Mouse (Mus musculus) neural tube, embryonic 14.5 days (tissue): ENCODE results near the gene Ppp1r12a. TPM values are rescaled to one million over a fixed set of nuclear protein-coding genes. Genes with fewer than 3 reads are reported as not detected.
"Not testable (repeated sequence)": the region's sequence is repeated elsewhere in the genome, so short reads cannot be mapped to it uniquely, and the experiment has no call there.

Experiments
- ATAC-seq: fragments of 200-750 bp; cut with Nextera tagmentation; 2 replicates; pipeline ENCODE4 v1.8.0; 2017; ENCODE audit warnings: low read depth, mild to moderate bottlenecking, moderate TSS enrichment, moderate library complexity
- H3K27ac ChIP-seq: fragments of 300-500 bp; sonication (generic); 2 replicates; pipeline ENCODE4 v1.5.1; 2014; ENCODE audit warnings: low read depth, mild to moderate bottlenecking, control low read depth, low read length, moderate library complexity, mixed read lengths
- H3K27me3 ChIP-seq: fragments of 300-500 bp; sonication (generic); 2 replicates; pipeline ENCODE4 v1.6.1; 2014; ENCODE audit warnings: low read length; ENCODE audit not compliant: control insufficient read depth, insufficient read depth
- H3K36me3 ChIP-seq: fragments of 300-500 bp; sonication (generic); 2 replicates; pipeline ENCODE4 v1.6.1; 2014; ENCODE audit warnings: low read length, mixed read lengths; ENCODE audit not compliant: control insufficient read depth, insufficient read depth
- H3K4me1 ChIP-seq: fragments of 300-500 bp; sonication (generic); 2 replicates; pipeline ENCODE4 v1.6.1; 2014; ENCODE audit warnings: low read length; ENCODE audit not compliant: control insufficient read depth, insufficient read depth
- H3K4me2 ChIP-seq: fragments of 300-500 bp; sonication (generic); 2 replicates; pipeline ENCODE4 v1.6.1; 2014; ENCODE audit warnings: mild to moderate bottlenecking, low read depth, low read length, control low read depth
- H3K4me3 ChIP-seq: fragments of 300-500 bp; sonication (generic); 2 replicates; pipeline ENCODE4 v1.5.1; 2014; ENCODE audit warnings: low read depth, low read length, control low read depth, mixed read lengths
- H3K9ac ChIP-seq: fragments of 300-500 bp; sonication (generic); replicated peaks from 2 replicates; pipeline ENCODE4 v1.6.1; 2014; ENCODE audit warnings: low read depth, mild to moderate bottlenecking, control low read depth, low read length, mixed read lengths
- H3K9me3 ChIP-seq: fragments of 300-500 bp; sonication (generic); 2 replicates; pipeline ENCODE4 v1.6.1; 2016; ENCODE audit warnings: low read length; ENCODE audit not compliant: control insufficient read depth
- WGBS: fragments of 180-500 bp; shearing (Covaris S2); extraction: QIAGEN DNeasy Blood & Tissue Kit; methylation state at CpG from one replicate; pipeline ENCODE4 v1.1.7; 2014; 5-methylcytosine and 5-hydroxymethylcytosine counted together
- polyA plus RNA-seq: library from polyadenylated mRNA; unstranded; fragments of >200 nt; fragmentation: Nextera tagmentation; extraction: Ambion mirVana; gene quantifications from 2 replicates; pipeline ENCODE4 v1.2.1, GENCODE M21; 2014

Ppp1r12a gene
- polyA plus RNA-seq, 1 experiment from 2014 or later = 81.7 TPM

- no peak overlapping the region for H3K4me2 ChIP-seq
- peaks cover 26% of the 10 kb centered on the region for H3K36me3 ChIP-seq
- WGBS = 93% methylated on average over 10 of the region's 10 CpGs
Observed at GRCm38 (mm10) chr10:108260931-108261330, 98.9 kb downstream of the Ppp1r12a start.

GRCm38 (mm10) chr10:108264641-108265040 is 102.6 kb downstream of the Ppp1r12a start:
- Histone ChIP-seq H3K9ac (no peak overlapping the region), H3K36me3 (peaks cover 30% of the 10 kb centered on the region), H3K9me3 (no peaks in the 10 kb centered on the region), H3K4me2 (no peak overlapping the region), H3K4me1 (no peaks in the 10 kb centered on the region), H3K27me3 (no peaks in the 10 kb centered on the region), H3K4me3 (no peak overlapping the region), H3K27ac (no peak overlapping the region)
- ATAC-seq = no peak
- 97% methylated on average over 27 of the region's 27 CpGs for whole genome bisulfite sequencing

More at GRCm38 (mm10) chr10:108260931-108261330, 98.9 kb downstream of the Ppp1r12a start:
- Histone ChIP-seq H3K27ac (no peak overlapping the region), H3K27me3 (no peaks in the 10 kb centered on the region), H3K4me1 (no peaks in the 10 kb centered on the region), H3K4me3 (no peak overlapping the region), H3K9me3 (no peaks in the 10 kb centered on the region), H3K9ac (no peak overlapping the region)
- ATAC-seq = no peak

GRCm38 (mm10) chr10:108271201-108271600 is 109.2 kb downstream of the Ppp1r12a start:
- 88% methylated on average over 7 of the region's 7 CpGs for WGBS
- Histone ChIP-seq H3K4me3 (no peak overlapping the region), H3K36me3 (peaks cover 27% of the 10 kb centered on the region), H3K27me3 (no peaks in the 10 kb centered on the region), H3K4me1 (no peaks in the 10 kb centered on the region), H3K9me3 (no peaks in the 10 kb centered on the region), H3K9ac (no peak overlapping the region), H3K4me2 (no peak overlapping the region), H3K27ac (no peak overlapping the region)
- ATAC-seq = no peak

- H3K4me1 ChIP-seq = no peaks in the 10 kb centered on the region
- H3K27ac ChIP-seq = no peak overlapping the region
- peaks cover 26% of the 10 kb centered on the region; the same call in 1 of the 2 replicates for H3K36me3 ChIP-seq
- no peak for ATAC-seq
- H3K4me2 ChIP-seq = no peak overlapping the region
- no peaks in the 10 kb centered on the region for H3K9me3 ChIP-seq
- 79% methylated on average over 6 of the region's 6 CpGs for WGBS
- H3K9ac ChIP-seq = no peak overlapping the region
- H3K27me3 ChIP-seq = no peaks in the 10 kb centered on the region
- H3K4me3 ChIP-seq = no peak overlapping the region
Observed at GRCm38 (mm10) chr10:108276678-108277077, 114.7 kb downstream of the Ppp1r12a start.

GRCm38 (mm10) chr10:108277198-108277597 is 115.2 kb downstream of the Ppp1r12a start:
- no peak overlapping the region for H3K4me2 ChIP-seq
- ATAC-seq = no peak
- WGBS = 91% methylated on average over 7 of the region's 7 CpGs
- peaks cover 23% of the 10 kb centered on the region; the same call in 1 of the 2 replicates for H3K36me3 ChIP-seq
- no peak overlapping the region for H3K4me3 ChIP-seq
- H3K27me3 ChIP-seq = no peaks in the 10 kb centered on the region
- H3K27ac ChIP-seq = no peak overlapping the region
- H3K9me3 ChIP-seq = no peaks in the 10 kb centered on the region
- no peak overlapping the region for H3K9ac ChIP-seq
- no peaks in the 10 kb centered on the region for H3K4me1 ChIP-seq

- not testable (repeated sequence) for H3K4me3 ChIP-seq, H3K4me2 ChIP-seq, H3K27ac ChIP-seq, H3K9ac ChIP-seq, ATAC-seq, H3K4me1 ChIP-seq, H3K27me3 ChIP-seq, H3K9me3 ChIP-seq
- 100% methylated on average over 4 of the region's 5 CpGs for WGBS
- H3K36me3 ChIP-seq = peaks cover 18% of the 10 kb centered on the region; the same call in 1 of the 2 replicates
Observed at GRCm38 (mm10) chr10:108281099-108281498, 119.1 kb downstream of the Ppp1r12a start.

GRCm38 (mm10) chr10:108282351-108282750 is 120.4 kb downstream of the Ppp1r12a start:
- H3K36me3 ChIP-seq = peaks cover 15% of the 10 kb centered on the region; the same call in 1 of the 2 replicates
- no peaks in the 10 kb centered on the region for H3K4me1 ChIP-seq
- no peak overlapping the region for H3K27ac ChIP-seq
- H3K4me2 ChIP-seq = no peak overlapping the region
- 95% methylated on average over 6 of the region's 6 CpGs for WGBS
- no peak overlapping the region for H3K9ac ChIP-seq
- H3K9me3 ChIP-seq = no peaks in the 10 kb centered on the region
- no peaks in the 10 kb centered on the region for H3K27me3 ChIP-seq
- ATAC-seq = no peak
- H3K4me3 ChIP-seq = no peak overlapping the region

GRCm38 (mm10) chr10:108283418-108283817 is 121.4 kb downstream of the Ppp1r12a start:
- Histone ChIP-seq H3K27me3 (no peaks in the 10 kb centered on the region), H3K4me2 (no peak overlapping the region), H3K9me3 (no peaks in the 10 kb centered on the region), H3K9ac (no peak overlapping the region), H3K4me1 (no peaks in the 10 kb centered on the region), H3K4me3 (no peak overlapping the region), H3K27ac (no peak overlapping the region), H3K36me3 (peaks cover 7% of the 10 kb centered on the region; the same call in 1 of the 2 replicates)
- 95% methylated on average over 2 of the region's 2 CpGs for WGBS
- no peak for ATAC-seq

GRCm38 (mm10) chr10:108283837-108284236 is 121.8 kb downstream of the Ppp1r12a start:
- H3K27me3 ChIP-seq = no peaks in the 10 kb centered on the region
- no peak overlapping the region for H3K4me3 ChIP-seq
- no peak overlapping the region for H3K4me2 ChIP-seq
- no peak overlapping the region for H3K9ac ChIP-seq
- no peaks in the 10 kb centered on the region for H3K4me1 ChIP-seq
- 70% methylated on average over 4 of the region's 4 CpGs for WGBS
- H3K9me3 ChIP-seq = no peaks in the 10 kb centered on the region
- no peak overlapping the region for H3K27ac ChIP-seq
- no peak for ATAC-seq
- H3K36me3 ChIP-seq = peaks cover 7% of the 10 kb centered on the region; the same call in 1 of the 2 replicates
